Mouse (Mus musculus): Measurements from ENCODE around the gene Mctp1. TPM values are rescaled to one million over a fixed set of nuclear protein-coding genes. Genes with fewer than 3 reads are reported as not detected.
A peak's percentile ranks its signal among the peaks of the same experiment; 100 is the strongest.
"Not testable (repeated sequence)": the region's sequence is repeated elsewhere in the genome, so short reads cannot be mapped to it uniquely, and the experiment has no call there.

The Mctp1 gene
- 0.20 and 0.50 TPM in 2 replicates for polyA plus RNA-seq (2016; fragmentation: Nextera tagmentation; extraction: Ambion mirVana)

DNA sequence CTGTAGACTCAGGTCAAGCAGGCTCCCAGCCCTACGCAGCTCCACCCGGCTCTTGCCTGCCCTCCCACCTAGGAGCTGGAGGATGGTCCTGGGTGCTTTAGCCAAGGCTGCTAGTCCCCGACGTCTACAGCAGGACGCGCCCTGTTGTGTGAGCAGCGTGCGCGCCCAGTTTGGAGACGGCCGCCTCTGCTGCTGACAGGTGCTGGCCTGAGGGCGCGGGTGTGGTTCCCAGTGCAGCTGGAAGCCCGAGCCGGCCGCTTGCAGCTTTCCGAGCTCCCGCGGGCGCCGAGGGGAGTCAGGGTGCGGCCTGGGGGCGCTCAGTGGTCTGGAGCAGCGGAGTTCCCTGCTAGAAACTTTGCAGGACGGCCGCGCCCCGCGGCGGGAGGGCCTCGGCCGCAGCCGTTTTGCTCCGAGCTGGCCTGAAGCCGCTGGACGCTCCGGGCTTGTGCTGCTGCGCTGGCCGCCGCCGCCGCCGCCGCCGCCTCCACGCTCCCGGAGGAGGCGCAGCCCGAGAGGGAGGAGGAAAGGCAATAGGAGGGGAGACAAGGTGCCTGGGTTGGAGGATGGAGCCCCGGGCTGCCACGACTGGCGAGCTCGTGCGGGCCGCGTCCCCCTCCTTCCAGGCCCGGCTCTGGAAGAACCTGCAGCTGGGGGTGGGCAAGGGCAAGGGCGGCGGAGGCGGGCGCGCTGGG lies at the start of gene Mctp1:
Gene Mctp1, plus strand, starts transcription at position 564 of the 692 bp plus-strand sequence.
- Histone ChIP-seq H3K4me1 (replicated peaks) (peaks cover 11% of the 10 kb centered on the region), H3K36me3 (no peaks in the 10 kb centered on the region), H3K4me2 (peak within 1 kb of the TSS; percentile 97), H3K27ac (no peak within 1 kb of the TSS), H3K27me3 (peaks cover 52% of the 10 kb centered on the region), H3K9me3 (no peaks in the 10 kb centered on the region), H3K4me3 (replicated peaks) (peak within 1 kb of the TSS; percentile 56), H3K9ac (replicated peaks) (peak within 1 kb of the TSS; percentile 54)
- WGBS: under 1% methylated on average over 58 of the region's 62 CpGs
- peak; percentile 93 for ATAC-seq (ENCODE audit: insufficient number of reproducible peaks, insufficient read depth, low FRiP score, low TSS enrichment, low read depth)

DNA sequence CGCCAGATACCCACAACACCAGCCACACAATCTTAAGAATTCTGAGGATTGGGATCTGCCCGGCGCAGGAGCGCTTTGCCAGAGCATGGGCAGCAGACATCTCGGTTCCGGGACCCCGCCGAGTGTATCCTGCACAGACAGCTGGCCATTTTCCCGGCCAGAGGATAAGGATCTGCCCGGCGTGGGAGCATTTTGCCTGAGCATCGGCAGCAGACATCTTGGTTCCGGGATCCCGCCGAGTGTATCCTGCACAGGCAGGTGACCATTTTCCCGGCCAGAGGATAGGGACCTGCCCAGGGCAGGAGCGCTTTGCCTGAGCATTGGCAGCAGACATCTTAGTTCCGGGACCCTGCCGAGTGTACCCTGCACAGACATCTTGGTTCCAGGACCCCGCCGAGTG lies 38.4 kb upstream of the Mctp1 start:
- H3K4me2 ChIP-seq; H3K36me3 ChIP-seq; ATAC-seq (ENCODE audit: insufficient number of reproducible peaks, insufficient read depth, low FRiP score, low TSS enrichment, low read depth); H3K4me1 ChIP-seq (replicated peaks); H3K9me3 ChIP-seq; H3K27ac ChIP-seq; H3K4me3 ChIP-seq (replicated peaks); H3K9ac ChIP-seq (replicated peaks); H3K27me3 ChIP-seq: not testable (repeated sequence)
- WGBS: 76% methylated on average over 21 of the region's 21 CpGs

DNA sequence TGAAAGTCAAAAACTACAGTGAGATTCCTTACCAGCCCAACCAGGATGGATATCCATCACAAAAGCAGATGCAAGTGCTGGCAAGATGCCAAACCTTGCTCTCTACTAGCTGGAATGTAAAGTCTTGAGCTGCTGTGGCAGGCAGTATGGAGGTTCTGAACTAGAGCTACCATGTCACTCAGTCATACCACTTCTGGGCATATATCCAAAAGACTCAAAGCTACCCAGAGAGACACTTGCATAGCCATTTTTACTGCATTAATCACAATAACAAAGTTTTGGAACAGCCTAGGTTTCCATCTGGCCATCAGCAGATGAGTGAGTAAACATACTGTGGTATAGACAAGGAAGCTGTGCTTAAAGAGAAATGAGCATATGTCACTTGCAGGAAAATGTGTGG lies 25.6 kb upstream of the Mctp1 start:
- Histone ChIP-seq H3K9me3 (no peaks in the 10 kb centered on the region), H3K4me1 (replicated peaks) (no peaks in the 10 kb centered on the region), H3K27me3 (no peaks in the 10 kb centered on the region), H3K27ac (no peak overlapping the region), H3K4me3 (replicated peaks) (no peak overlapping the region), H3K4me2 (no peak overlapping the region), H3K9ac (replicated peaks) (no peak overlapping the region), H3K36me3 (no peaks in the 10 kb centered on the region)
- ATAC-seq (ENCODE audit: insufficient number of reproducible peaks, insufficient read depth, low FRiP score, low TSS enrichment, low read depth): no peak

DNA sequence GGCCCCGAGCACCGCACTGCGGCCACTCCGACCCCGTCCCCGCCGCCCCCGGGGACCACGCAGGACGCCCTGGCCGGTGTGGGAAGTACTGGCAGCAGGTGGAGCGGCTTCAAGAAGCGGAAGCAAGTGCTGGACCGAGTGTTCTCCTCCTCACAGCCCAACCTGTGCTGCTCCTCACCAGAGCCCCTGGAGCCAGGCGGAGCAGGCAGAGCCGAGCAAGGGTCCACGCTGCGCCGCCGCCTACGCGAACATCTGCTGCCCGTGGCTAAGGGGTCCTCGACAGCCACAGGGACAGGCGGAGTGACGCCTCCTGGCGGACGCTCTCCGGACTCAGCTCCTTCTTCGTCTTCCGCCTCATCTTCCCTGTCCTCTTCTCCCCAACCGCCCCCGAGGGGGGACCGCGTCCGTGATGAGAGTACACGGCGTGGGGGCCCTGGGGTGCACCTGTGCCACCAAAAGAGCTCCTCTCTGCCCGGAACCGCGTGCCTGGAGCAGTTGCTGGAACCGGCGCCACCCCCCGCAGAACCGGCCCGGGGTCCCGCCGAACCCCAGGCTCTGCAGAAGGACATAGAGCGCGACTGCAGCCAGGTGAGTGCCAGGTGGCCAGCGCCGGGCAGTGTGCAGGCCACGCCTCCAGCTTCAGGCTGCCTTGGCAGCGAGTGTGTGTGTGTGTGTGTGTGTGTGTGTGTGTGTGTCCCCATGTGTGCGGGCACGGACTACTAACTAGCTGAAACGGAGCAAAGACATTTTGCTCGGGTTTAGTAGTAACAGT lies 515 bp downstream of the Mctp1 start:
- 1% methylated on average over 55 of the region's 58 CpGs for WGBS
- Histone ChIP-seq H3K4me3 (replicated peaks) (peak overlapping the region; percentile 56), H3K4me2 (peak overlapping the region; percentile 97), H3K4me1 (replicated peaks) (peaks cover 11% of the 10 kb centered on the region), H3K9me3 (no peaks in the 10 kb centered on the region), H3K36me3 (no peaks in the 10 kb centered on the region), H3K27me3 (peaks cover 52% of the 10 kb centered on the region), H3K9ac (replicated peaks) (peak overlapping the region; percentile 54), H3K27ac (no peak overlapping the region)
- ATAC-seq (ENCODE audit: insufficient number of reproducible peaks, insufficient read depth, low FRiP score, low TSS enrichment, low read depth): peak; percentile 91

DNA sequence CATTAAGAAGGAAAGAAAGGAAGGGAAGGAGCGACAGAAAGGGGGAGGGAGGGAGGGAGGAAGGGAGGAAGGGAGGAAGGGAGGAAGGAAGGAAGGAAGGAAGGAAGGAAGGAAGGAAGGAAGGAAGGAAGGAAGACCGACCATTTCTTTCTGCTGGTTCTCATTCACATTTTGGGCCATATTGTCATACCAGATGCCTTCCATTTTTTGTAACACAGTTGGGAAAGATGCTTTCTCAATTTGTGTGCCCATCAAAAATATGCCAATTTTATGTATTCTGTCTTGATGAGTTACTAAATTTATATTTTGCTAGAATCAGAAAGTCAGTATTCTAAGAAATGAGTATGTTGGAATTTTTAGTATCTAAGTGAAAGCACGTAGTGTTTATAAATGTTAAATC lies 4.3 kb downstream of the Mctp1 start:
- H3K4me2 ChIP-seq: no peak overlapping the region
- H3K27me3 ChIP-seq: peaks cover 31% of the 10 kb centered on the region
- 68% methylated on average over 3 of the region's 3 CpGs for WGBS
- peaks cover 11% of the 10 kb centered on the region for H3K4me1 ChIP-seq (replicated peaks)
- no peak for ATAC-seq (ENCODE audit: insufficient number of reproducible peaks, insufficient read depth, low FRiP score, low TSS enrichment, low read depth)
- no peaks in the 10 kb centered on the region for H3K36me3 ChIP-seq
- H3K9ac ChIP-seq (replicated peaks): no peak overlapping the region
- H3K9me3 ChIP-seq: no peaks in the 10 kb centered on the region
- no peak overlapping the region for H3K4me3 ChIP-seq (replicated peaks)
- H3K27ac ChIP-seq: no peak overlapping the region

DNA sequence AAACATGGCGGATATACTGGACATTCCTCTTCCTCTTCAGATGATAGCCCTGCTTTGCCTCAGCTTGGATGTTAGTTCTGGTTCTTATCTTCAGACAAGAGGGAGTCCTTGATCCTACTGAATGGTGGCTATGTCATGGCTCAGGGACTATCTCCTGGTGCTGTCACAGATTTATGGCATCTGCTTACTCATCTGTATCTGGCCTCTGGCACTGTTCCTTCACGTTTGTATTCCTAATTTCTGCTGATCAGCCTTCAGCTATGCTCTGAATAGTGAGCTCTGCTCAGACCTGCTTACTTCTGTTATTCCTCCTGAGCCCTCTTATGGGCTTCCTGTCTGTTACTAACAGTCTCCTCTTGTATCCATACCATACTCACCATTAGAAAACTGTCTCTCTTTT lies 7.6 kb downstream of the Mctp1 start:
- Histone ChIP-seq H3K9me3 (no peaks in the 10 kb centered on the region), H3K27ac (no peak overlapping the region), H3K9ac (replicated peaks) (no peak overlapping the region), H3K27me3 (0 out of 2 replicates have a peak, but pooled peaks cover 5% of the 10 kb centered on the region), H3K4me3 (replicated peaks) (no peak overlapping the region), H3K4me2 (no peak overlapping the region), H3K4me1 (replicated peaks) (no peaks in the 10 kb centered on the region), H3K36me3 (no peaks in the 10 kb centered on the region)
- WGBS: 57% methylated on average over 2 of the region's 2 CpGs
- no peak for ATAC-seq (ENCODE audit: insufficient number of reproducible peaks, insufficient read depth, low FRiP score, low TSS enrichment, low read depth)

DNA sequence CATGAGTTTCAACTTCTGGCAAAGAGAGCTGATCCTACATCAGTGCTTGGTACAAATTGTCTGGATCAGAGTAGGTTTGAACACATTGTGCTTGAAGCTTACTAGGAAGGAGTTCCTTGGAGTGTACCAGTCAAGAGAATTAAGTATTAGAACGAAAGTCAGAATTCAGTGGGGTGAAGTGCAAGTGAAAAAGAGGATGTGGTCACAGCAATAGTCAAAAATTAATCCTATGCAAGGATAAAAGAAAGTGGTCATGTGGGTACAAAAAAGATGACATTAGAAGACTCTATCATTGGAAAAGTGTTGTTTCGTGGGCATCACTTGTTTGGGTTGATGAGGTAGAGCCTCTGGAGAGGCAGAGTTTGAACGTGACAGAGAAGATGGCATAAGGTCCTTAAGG lies 8.8 kb downstream of the Mctp1 start:
- Histone ChIP-seq H3K27me3 (no peaks in the 10 kb centered on the region), H3K36me3 (no peaks in the 10 kb centered on the region), H3K4me2 (no peak overlapping the region), H3K9me3 (no peaks in the 10 kb centered on the region), H3K9ac (replicated peaks) (no peak overlapping the region), H3K4me3 (replicated peaks) (no peak overlapping the region), H3K4me1 (replicated peaks) (no peaks in the 10 kb centered on the region), H3K27ac (no peak overlapping the region)
- WGBS: 93% methylated on average over 3 of the region's 3 CpGs
- no peak for ATAC-seq (ENCODE audit: insufficient number of reproducible peaks, insufficient read depth, low FRiP score, low TSS enrichment, low read depth)

DNA sequence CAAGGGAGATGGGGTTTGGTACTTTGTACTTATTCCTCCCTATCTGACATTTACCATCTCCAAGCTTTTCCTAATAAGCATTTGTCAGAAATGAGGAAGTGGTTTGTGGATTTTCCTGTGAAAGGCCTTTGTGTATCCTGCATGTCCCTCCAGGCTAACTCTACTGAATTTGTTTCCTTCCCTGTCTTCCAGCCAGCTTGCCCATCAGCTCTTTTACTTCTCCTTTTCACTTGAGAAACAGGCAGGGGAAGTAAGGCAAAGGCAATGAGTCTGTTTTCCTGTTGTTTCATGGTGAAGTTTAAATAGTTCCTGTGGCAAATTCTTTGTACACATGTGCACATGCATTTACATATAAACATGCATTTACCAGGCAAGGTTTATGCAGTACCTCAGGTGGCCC lies 11.6 kb downstream of the Mctp1 start:
- H3K36me3 ChIP-seq: no peaks in the 10 kb centered on the region
- no peak for ATAC-seq (ENCODE audit: insufficient number of reproducible peaks, insufficient read depth, low FRiP score, low TSS enrichment, low read depth)
- H3K27ac ChIP-seq: no peak overlapping the region
- H3K4me1 ChIP-seq (replicated peaks): no peaks in the 10 kb centered on the region
- H3K9me3 ChIP-seq: no peaks in the 10 kb centered on the region
- H3K9ac ChIP-seq (replicated peaks): no peak overlapping the region
- no peak overlapping the region for H3K4me3 ChIP-seq (replicated peaks)
- no peaks in the 10 kb centered on the region for H3K27me3 ChIP-seq
- no peak overlapping the region for H3K4me2 ChIP-seq

DNA sequence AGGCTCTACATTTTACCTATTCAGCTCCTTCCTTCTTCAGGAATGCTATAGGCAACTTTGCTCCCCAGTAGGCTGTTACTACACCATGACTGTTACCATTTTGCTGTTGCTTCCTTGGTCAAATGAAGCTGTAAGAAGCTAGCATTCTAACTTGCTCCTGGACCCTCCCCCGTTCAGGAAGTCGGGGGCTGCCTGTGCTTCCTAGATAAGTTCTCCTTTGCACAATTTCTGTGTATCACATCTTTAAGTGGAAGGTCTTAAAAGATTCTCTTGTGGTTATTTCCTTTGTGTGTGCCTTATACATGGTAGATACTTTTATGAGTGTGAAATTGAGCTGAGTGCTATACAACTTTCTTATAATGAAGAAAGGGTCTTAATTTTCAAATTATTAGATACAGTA lies 25.0 kb downstream of the Mctp1 start:
- WGBS: 88% methylated on average over 2 of the region's 2 CpGs
- H3K27ac ChIP-seq: no peak overlapping the region
- no peak for ATAC-seq (ENCODE audit: insufficient number of reproducible peaks, insufficient read depth, low FRiP score, low TSS enrichment, low read depth)
- H3K27me3 ChIP-seq: no peaks in the 10 kb centered on the region
- H3K36me3 ChIP-seq: no peaks in the 10 kb centered on the region
- no peak overlapping the region for H3K4me3 ChIP-seq (replicated peaks)
- H3K9ac ChIP-seq (replicated peaks): no peak overlapping the region
- no peaks in the 10 kb centered on the region for H3K4me1 ChIP-seq (replicated peaks)
- H3K4me2 ChIP-seq: no peak overlapping the region
- no peaks in the 10 kb centered on the region for H3K9me3 ChIP-seq

DNA sequence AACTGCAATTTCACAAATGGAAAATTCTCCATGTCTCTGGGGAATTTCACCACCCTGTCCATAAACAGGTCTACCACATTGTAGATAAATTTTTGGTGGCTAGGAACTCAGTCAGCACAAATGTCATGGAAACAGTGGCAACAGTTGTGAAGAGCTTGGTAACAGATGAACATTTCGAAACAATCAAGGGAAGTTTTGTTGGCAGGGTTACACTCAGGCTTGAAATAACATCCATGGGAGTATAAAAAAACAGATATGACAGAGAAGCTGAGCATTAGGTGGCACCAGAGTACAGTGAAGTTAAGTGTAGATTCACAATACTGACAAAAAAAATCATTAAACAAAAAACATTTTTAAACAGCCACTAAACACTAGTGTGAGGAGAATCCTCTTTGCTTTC lies 26.3 kb downstream of the Mctp1 start:
- Histone ChIP-seq H3K4me3 (replicated peaks) (no peak overlapping the region), H3K27me3 (no peaks in the 10 kb centered on the region), H3K4me2 (no peak overlapping the region), H3K9ac (replicated peaks) (no peak overlapping the region), H3K27ac (no peak overlapping the region), H3K4me1 (replicated peaks) (no peaks in the 10 kb centered on the region), H3K36me3 (no peaks in the 10 kb centered on the region), H3K9me3 (no peaks in the 10 kb centered on the region)
- no peak for ATAC-seq (ENCODE audit: insufficient number of reproducible peaks, insufficient read depth, low FRiP score, low TSS enrichment, low read depth)
- WGBS: 74% methylated on average over 1 of the region's 1 CpGs

DNA sequence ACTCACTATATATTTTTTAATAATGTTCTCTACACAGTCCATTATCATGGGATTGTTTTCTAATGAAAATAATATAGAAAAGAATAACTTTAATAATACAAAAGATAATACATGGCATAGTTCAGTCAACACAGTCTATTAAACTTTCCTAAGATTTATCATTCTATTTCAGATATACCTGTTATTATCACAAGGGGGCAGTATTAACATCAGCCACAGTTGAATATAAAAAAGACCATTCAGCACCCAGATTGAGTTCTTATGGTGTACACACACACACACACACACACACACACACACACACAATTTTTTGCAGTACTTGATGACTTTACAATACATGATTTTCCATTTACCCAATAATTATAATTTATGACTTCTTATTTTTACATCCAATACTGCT lies 31.0 kb downstream of the Mctp1 start:
- Histone ChIP-seq H3K4me1 (replicated peaks) (no peaks in the 10 kb centered on the region), H3K9me3 (no peaks in the 10 kb centered on the region), H3K27me3 (no peaks in the 10 kb centered on the region), H3K4me2 (no peak overlapping the region), H3K4me3 (replicated peaks) (no peak overlapping the region), H3K9ac (replicated peaks) (no peak overlapping the region), H3K27ac (no peak overlapping the region), H3K36me3 (no peaks in the 10 kb centered on the region)
- no peak for ATAC-seq (ENCODE audit: insufficient number of reproducible peaks, insufficient read depth, low FRiP score, low TSS enrichment, low read depth)

DNA sequence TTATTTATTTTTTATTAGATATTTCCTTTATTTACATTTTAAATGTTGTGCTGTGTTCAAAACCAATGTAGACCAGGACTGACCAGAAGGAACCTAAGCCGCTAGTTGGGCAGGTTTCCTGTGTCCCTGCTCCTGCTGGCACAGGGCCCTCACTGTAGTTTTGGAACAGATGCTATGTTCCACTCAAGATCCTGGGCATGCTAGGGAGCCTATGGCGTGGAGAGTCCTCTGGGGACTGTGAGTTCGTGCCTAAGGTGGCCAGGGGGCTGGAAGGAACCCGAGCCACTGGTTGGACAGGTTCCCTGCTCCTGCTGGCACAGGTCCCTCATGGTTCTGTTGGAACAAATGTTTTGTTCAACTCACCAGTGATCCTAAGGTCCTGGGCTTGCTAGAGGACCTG lies 35.8 kb downstream of the Mctp1 start:
- no peak overlapping the region for H3K4me2 ChIP-seq
- no peaks in the 10 kb centered on the region for H3K9me3 ChIP-seq
- 78% methylated on average over 4 of the region's 4 CpGs for WGBS
- H3K9ac ChIP-seq (replicated peaks): no peak overlapping the region
- H3K36me3 ChIP-seq: no peaks in the 10 kb centered on the region
- no peak overlapping the region for H3K4me3 ChIP-seq (replicated peaks)
- no peaks in the 10 kb centered on the region for H3K27me3 ChIP-seq
- H3K27ac ChIP-seq: no peak overlapping the region
- H3K4me1 ChIP-seq (replicated peaks): no peaks in the 10 kb centered on the region
- ATAC-seq (ENCODE audit: insufficient number of reproducible peaks, insufficient read depth, low FRiP score, low TSS enrichment, low read depth): no peak

All from limb, embryonic 12.5 days (tissue).